Mouse (Mus musculus): ENCODE measurements around the gene Ormdl2.

- TF ChIP-seq CTCF (IDR thresholded peaks at IDR 0.05; ENCODE audit: insufficient read depth, low read length) (no peak), POLR2A (IDR thresholded peaks at IDR 0.05; ENCODE audit: borderline replicate concordance, extremely low read depth, low read depth, low read length) (no peak)
Observed at GRCm38 (mm10) chr10:128845516-128845915, 24.1 kb upstream of the Ormdl2 start.

All from lung, adult 2 months (tissue).